Mouse (Mus musculus) ES-Bruce4 (cell line): ENCODE data around the gene Tiam1. TPM values are rescaled to one million over a fixed set of nuclear protein-coding genes. Genes with fewer than 3 reads are reported as not detected.

Experiments used
- H3K27ac ChIP-seq: 2 replicates; pipeline ENCODE4 v1.5.1; 2012; ENCODE audit warnings: low read length, inconsistent platforms; ENCODE audit not compliant: insufficient read depth
- H3K27me3 ChIP-seq: 2 replicates; pipeline ENCODE4 v1.6.1; 2012; ENCODE audit warnings: mild to moderate bottlenecking, low read length, inconsistent platforms; ENCODE audit not compliant: control insufficient read depth, poor library complexity, insufficient read depth, severe bottlenecking
- H3K36me3 ChIP-seq: 2 replicates; pipeline ENCODE4 v1.6.1; 2012; ENCODE audit warnings: inconsistent platforms, mild to moderate bottlenecking, low read length, moderate library complexity; ENCODE audit not compliant: control insufficient read depth, poor library complexity, insufficient read depth, severe bottlenecking
- H3K4me1 ChIP-seq: one replicate; pipeline ENCODE4 v1.8.1; 2011; ENCODE audit warnings: low read length; ENCODE audit not compliant: control insufficient read depth, insufficient read depth
- H3K4me3 ChIP-seq: 2 replicates; pipeline ENCODE4 v1.5.1; 2011; ENCODE audit warnings: low read depth, mild to moderate bottlenecking, low read length
- H3K9ac ChIP-seq: 2 replicates; pipeline ENCODE4 v1.6.1; 2012; ENCODE audit warnings: low read depth, mild to moderate bottlenecking, inconsistent platforms; ENCODE audit not compliant: poor library complexity, severe bottlenecking
- H3K9me3 ChIP-seq: replicated peaks from 2 replicates; pipeline ENCODE4 v1.6.1; 2012; ENCODE audit warnings: mild to moderate bottlenecking, low read length, inconsistent platforms; ENCODE audit not compliant: control insufficient read depth, poor library complexity, insufficient read depth, severe bottlenecking
- CTCF ChIP-seq: IDR thresholded peaks from one replicate; pipeline ENCODE4 v1.8.1; 2011; ENCODE audit warnings: low read depth, low read length
- EP300 ChIP-seq: IDR thresholded peaks from 2 replicates; pipeline ENCODE4 v1.6.1; 2011; ENCODE audit warnings: low read depth, low read length; ENCODE audit not compliant: insufficient read depth
- POLR2A ChIP-seq: IDR thresholded peaks from one replicate; pipeline ENCODE4 v1.8.1; 2011; ENCODE audit warnings: low read length; ENCODE audit not compliant: insufficient read depth
- polyA plus RNA-seq: library from polyadenylated mRNA; stranded (reverse); fragments of >200 nt; gene quantifications from 2 replicates; pipeline ENCODE4 v1.2.4, GENCODE M21; 2011; ENCODE audit warnings: low read depth; ENCODE audit not compliant: missing spikeins, insufficient read depth, insufficient read length

Gene Tiam1
- polyA plus RNA-seq, 1 experiment = 24.4 TPM

DNA sequence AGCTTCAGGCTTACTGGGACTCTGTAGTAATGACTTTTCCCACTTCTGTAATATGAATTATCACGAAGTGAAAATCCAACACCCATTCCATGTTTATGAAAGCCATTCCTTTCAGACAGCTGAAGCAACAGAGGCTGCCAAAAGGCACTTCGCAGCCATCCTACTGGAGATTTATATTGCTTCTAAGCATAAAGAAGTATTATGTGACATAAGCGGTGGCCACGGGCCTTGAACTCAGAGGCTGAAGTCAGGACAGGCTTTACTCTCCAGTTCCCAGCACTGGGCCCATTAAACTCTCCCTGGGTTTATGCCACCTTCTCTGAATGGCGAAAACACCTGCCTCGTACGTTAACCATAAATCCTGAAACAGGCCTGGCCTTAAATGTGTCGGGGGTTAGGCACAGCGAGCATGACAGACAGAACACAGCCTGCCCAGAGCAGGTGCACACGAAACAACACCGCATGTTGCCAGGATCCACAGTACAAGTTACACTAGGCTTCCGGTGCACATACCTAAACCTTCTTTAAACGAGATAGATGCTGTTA lies 26.9 kb downstream of the Tiam1 start:
- Histone ChIP-seq H3K27me3 (no peaks in the 10 kb centered on the region), H3K4me1 (no peaks in the 10 kb centered on the region)

DNA sequence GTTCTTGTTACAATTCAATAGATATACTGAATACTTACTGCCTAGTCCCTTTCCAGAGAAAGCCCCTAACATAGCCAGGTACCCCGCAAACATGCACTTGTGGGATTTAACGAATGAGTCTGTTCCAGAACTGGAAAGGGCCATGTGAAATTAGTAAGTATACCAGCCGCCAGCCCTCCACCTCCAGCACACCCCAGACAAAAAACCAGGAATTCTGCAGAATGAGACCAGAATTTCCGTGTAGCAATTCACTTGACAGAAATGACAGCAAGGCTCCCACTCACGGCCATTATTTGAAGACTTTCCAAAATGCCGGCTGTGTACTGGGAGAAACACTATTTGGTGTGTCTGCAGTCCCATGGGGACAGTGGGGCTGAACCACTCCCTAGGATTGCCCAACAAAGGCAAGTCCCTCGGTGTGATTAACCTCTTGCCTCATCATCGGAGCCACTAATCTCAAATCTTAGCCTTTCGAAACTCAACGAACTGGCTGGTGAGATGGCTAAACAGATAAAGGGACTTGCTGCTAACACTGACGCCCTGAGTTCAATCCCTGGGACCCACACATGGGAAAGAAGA lies 30.9 kb downstream of the Tiam1 start:
- Histone ChIP-seq H3K9me3 (no peaks in the 10 kb centered on the region), H3K4me1 (peaks cover 1% of the 10 kb centered on the region), H3K36me3 (no peaks in the 10 kb centered on the region), H3K27me3 (no peaks in the 10 kb centered on the region), H3K9ac (no peak overlapping the region), H3K4me3 (no peak overlapping the region), H3K27ac (no peak overlapping the region)
- TF ChIP-seq POLR2A = no peak
- TF ChIP-seq CTCF = no peak
- no peak for TF ChIP-seq EP300

More for the DNA sequence above, 26.9 kb downstream of the Tiam1 start:
- Histone ChIP-seq H3K9ac (no peak overlapping the region), H3K4me3 (no peak overlapping the region), H3K9me3 (no peaks in the 10 kb centered on the region; the same call in 1 of the 2 replicates), H3K36me3 (no peaks in the 10 kb centered on the region), H3K27ac (no peak overlapping the region)
- TF ChIP-seq EP300 (no peak), POLR2A (no peak), CTCF (no peak)

DNA sequence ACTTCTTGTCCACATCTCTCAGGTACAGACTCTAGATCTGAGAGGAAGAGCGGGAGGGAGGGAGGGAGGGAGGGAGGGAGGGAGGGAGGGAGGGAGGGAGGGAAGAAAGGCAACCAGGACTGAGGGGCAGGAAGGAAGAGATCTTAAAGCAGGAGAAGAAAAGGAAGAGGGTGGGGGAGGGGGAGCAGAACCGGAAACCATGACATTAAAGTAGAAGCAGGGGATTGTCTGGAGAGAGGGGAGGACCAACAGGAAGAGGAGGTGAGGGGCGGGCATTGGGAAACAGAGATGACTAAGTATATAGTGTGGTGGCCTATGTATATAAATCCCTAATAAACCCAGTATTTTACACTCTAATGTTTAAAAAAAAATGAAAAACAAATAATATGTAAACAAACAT lies 34.1 kb downstream of the Tiam1 start:
- no peaks in the 10 kb centered on the region for H3K27me3 ChIP-seq
- TF ChIP-seq POLR2A (no peak), EP300 (no peak), CTCF (no peak)
- no peaks in the 10 kb centered on the region for H3K36me3 ChIP-seq
- no peak overlapping the region for H3K9ac ChIP-seq
- no peaks in the 10 kb centered on the region for H3K9me3 ChIP-seq
- H3K4me3 ChIP-seq = no peak overlapping the region
- H3K4me1 ChIP-seq = peaks cover 1% of the 10 kb centered on the region
- no peak overlapping the region for H3K27ac ChIP-seq

DNA sequence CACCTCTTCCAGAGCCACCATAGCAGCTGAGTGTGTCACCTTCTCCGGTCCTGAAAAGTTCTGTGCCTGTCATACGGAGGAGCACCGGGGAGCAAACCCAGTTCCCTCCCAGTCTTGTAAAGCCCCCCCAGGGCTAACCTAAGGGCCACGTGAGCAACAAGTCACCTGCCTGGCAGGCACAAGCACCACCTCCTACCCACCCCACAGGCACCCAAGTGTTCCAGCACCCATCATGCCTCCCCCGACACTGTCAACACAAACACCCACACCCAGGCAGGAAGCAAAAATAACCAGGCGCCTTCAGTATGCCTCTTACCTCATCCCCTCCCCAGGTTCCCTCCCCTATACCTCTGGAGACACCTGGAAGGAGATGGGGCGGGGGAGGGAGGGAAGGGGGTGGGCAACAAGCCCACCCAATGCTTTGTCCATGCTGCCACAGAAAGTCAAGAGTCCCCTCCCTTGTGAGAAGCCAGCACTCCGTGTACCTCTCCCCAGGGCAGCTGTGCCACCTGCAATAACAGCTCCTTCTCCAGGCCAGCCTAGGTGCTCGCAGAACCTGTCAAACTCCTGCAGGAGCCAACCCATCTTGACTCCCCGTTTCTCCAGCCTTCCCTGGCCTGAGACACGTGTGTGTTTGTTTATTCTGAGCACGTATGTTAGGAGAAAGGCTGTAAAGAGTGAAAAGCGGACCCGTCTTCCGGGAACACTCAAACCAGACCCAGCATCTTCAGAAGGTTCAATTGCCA lies 38.7 kb downstream of the Tiam1 start:
- H3K9ac ChIP-seq = no peak overlapping the region
- no peaks in the 10 kb centered on the region for H3K27me3 ChIP-seq
- H3K4me1 ChIP-seq = peaks cover 2% of the 10 kb centered on the region
- no peak for TF ChIP-seq EP300
- no peak for TF ChIP-seq CTCF
- H3K27ac ChIP-seq = no peak overlapping the region
- no peaks in the 10 kb centered on the region for H3K9me3 ChIP-seq
- H3K4me3 ChIP-seq = no peak overlapping the region
- H3K36me3 ChIP-seq = no peaks in the 10 kb centered on the region; the same call in 1 of the 2 replicates

DNA sequence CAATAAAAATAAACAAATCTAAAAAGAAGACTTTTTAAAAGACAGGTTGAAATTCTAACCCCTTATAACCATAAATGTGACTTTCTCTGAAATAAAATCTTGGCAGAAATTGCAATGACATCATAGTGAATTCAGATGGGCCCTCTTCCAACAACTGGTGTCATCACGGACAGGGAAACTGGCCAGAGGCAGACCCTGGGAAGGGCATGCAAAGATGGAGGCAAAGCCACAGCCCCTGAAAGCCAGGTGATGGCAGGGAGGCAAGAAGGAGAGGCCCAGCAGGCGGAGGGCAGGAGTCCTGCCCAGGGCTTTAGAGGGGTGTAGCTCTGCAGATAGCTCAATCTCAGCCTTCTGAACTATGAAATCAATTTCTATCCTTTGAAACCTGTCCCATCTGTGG lies 39.8 kb downstream of the Tiam1 start:
- Histone ChIP-seq H3K4me1 (peaks cover 2% of the 10 kb centered on the region), H3K36me3 (no peaks in the 10 kb centered on the region; the same call in 1 of the 2 replicates), H3K9me3 (no peaks in the 10 kb centered on the region), H3K27me3 (no peaks in the 10 kb centered on the region), H3K4me3 (no peak overlapping the region), H3K9ac (no peak overlapping the region), H3K27ac (no peak overlapping the region)
- TF ChIP-seq CTCF = no peak
- no peak for TF ChIP-seq POLR2A
- TF ChIP-seq EP300 = no peak

DNA sequence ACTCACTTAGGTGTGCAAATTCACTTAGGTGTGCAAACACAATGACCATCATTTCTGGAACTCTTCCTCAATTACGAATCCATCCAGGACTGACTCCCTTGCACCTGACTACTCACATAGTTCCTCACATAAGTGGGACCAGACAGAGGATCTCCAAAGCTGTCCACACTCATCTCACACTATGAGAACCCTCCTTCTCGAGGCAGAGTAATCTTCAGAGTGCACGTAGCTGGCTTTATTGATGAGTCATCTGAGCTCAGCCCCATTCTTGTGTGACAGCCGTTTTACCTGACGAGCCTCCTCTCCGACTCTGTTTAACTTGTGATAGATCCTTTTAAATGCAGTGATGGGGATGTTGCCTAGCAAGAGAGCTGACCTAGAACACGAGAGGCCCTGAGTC lies 41.0 kb downstream of the Tiam1 start:
- Histone ChIP-seq H3K27ac (no peak overlapping the region), H3K36me3 (no peaks in the 10 kb centered on the region; the same call in 1 of the 2 replicates), H3K9ac (no peak overlapping the region), H3K4me3 (no peak overlapping the region), H3K9me3 (no peaks in the 10 kb centered on the region), H3K4me1 (peaks cover 3% of the 10 kb centered on the region), H3K27me3 (no peaks in the 10 kb centered on the region)
- TF ChIP-seq POLR2A = no peak
- no peak for TF ChIP-seq CTCF
- TF ChIP-seq EP300 = no peak
